In genomic region chr17:12415031-12415735, GRCm38 (mm10) we compare ENCODE assay signal across 10 mouse cellular contexts. TPM values are rescaled to one million over a fixed set of nuclear protein-coding genes. Genes with fewer than 3 reads are reported as not detected.
DNase-seq lines count a peak whose midpoint lies in the region; ATAC-seq and TF ChIP-seq lines count a peak whose summit lies in the region.
"Had no signal": no experiment of that assay in that cellular context is flagged by ENCODE, and none has a peak within 500 bp of the region (broad histone marks: within the 10 kb centered on the region; RNA-seq: fewer than 3 reads in every experiment).

No protein-coding gene starts in this region.

- no peaks in the 10 kb centered on the region for H3K9me3 ChIP-seq in forebrain, postnatal 0 days (ENCODE audit: low read length)
- no peaks in the 10 kb centered on the region for H3K9me3 ChIP-seq in forebrain, embryonic 13.5 days (replicated peaks)
- H3K9me3 ChIP-seq in neural tube, embryonic 15.5 days (replicated peaks) = no peaks in the 10 kb centered on the region
- H3K9me3 ChIP-seq in limb, embryonic 13.5 days = no peaks in the 10 kb centered on the region

- no peaks in the 10 kb centered on the region for H3K27me3 ChIP-seq in forebrain, postnatal 0 days (ENCODE audit: insufficient read depth, low read length)
- H3K27me3 ChIP-seq in forebrain, embryonic 13.5 days = no peaks in the 10 kb centered on the region
- H3K27me3 ChIP-seq in neural tube, embryonic 15.5 days (replicated peaks) = no peaks in the 10 kb centered on the region
- no peaks in the 10 kb centered on the region for H3K27me3 ChIP-seq in limb, embryonic 13.5 days

- 0 out of 2 replicates have a peak, but pooled peaks have one; percentile 12 for ATAC-seq in forebrain, postnatal 0 days
- ATAC-seq in forebrain, embryonic 13.5 days = no peak
- ATAC-seq in neural tube, embryonic 15.5 days (ENCODE audit: low FRiP score) = no peak
- peak; percentile 53 for ATAC-seq in limb, embryonic 13.5 days (ENCODE audit: low FRiP score, low read depth)

- no peak for DNase-seq in forebrain, postnatal 0 days
- peak; percentile 48 for DNase-seq in neural tube, embryonic 10.5 days (ENCODE audit: extremely low spot score, low spot score)
- no peak for DNase-seq in frontal cortex, postnatal 14 days (ENCODE audit: low spot score in 2 of 2)
- DNase-seq in cerebellum, postnatal 10 days = no peak
- DNase-seq in layer of hippocampus, adult 9-10 months (ENCODE audit: low spot score) = no peak
- DNase-seq: thymus, postnatal 4 days had no signal

- no peaks in the 10 kb centered on the region for H3K4me1 ChIP-seq in forebrain, postnatal 0 days (ENCODE audit: insufficient read depth)
- H3K4me1 ChIP-seq in forebrain, embryonic 13.5 days = no peaks in the 10 kb centered on the region
- peaks cover 8% of the 10 kb centered on the region; the same call in 1 of the 2 replicates for H3K4me1 ChIP-seq in neural tube, embryonic 15.5 days
- peaks cover 34% of the 10 kb centered on the region for H3K4me1 ChIP-seq in limb, embryonic 13.5 days

- no peak overlapping the region for H3K4me2 ChIP-seq in forebrain, postnatal 0 days (ENCODE audit: low read depth)
- H3K4me2 ChIP-seq in forebrain, embryonic 13.5 days = no peak overlapping the region
- no peak overlapping the region for H3K4me2 ChIP-seq in neural tube, embryonic 15.5 days
- H3K4me2 ChIP-seq in limb, embryonic 13.5 days (replicated peaks) = no peak overlapping the region

- 53% methylated on average over 15 of the region's 15 CpGs for WGBS in forebrain, postnatal 0 days
- 56% methylated on average over 15 of the region's 15 CpGs for WGBS in forebrain, embryonic 13.5 days
- WGBS in neural tube, embryonic 15.5 days = 64% methylated on average over 15 of the region's 15 CpGs
- 30% methylated on average over 15 of the region's 15 CpGs for WGBS in limb, embryonic 13.5 days

- TF ChIP-seq CTCF in forebrain, postnatal 0 days (IDR thresholded peaks at IDR 0.05; ENCODE audit: low read depth) = no peak

- no peak overlapping the region for H3K9ac ChIP-seq in forebrain, postnatal 0 days
- no peak overlapping the region for H3K9ac ChIP-seq in forebrain, embryonic 13.5 days
- no peak overlapping the region for H3K9ac ChIP-seq in neural tube, embryonic 15.5 days (replicated peaks)
- H3K9ac ChIP-seq in limb, embryonic 13.5 days = 0 out of 2 replicates have a peak overlapping the region, but pooled peaks have one; percentile 31

- no peaks in the 10 kb centered on the region for H3K36me3 ChIP-seq in forebrain, postnatal 0 days (ENCODE audit: insufficient read depth)
- no peaks in the 10 kb centered on the region for H3K36me3 ChIP-seq in forebrain, embryonic 13.5 days (ENCODE audit: poor library complexity, severe bottlenecking)
- H3K36me3 ChIP-seq in neural tube, embryonic 15.5 days = no peaks in the 10 kb centered on the region
- H3K36me3 ChIP-seq in limb, embryonic 13.5 days = no peaks in the 10 kb centered on the region

- no peak overlapping the region for H3K4me3 ChIP-seq in forebrain, postnatal 0 days (ENCODE audit: low read depth, low read length)
- no peak overlapping the region for H3K4me3 ChIP-seq in forebrain, embryonic 13.5 days
- H3K4me3 ChIP-seq in neural tube, embryonic 15.5 days (replicated peaks) = no peak overlapping the region
- H3K4me3 ChIP-seq in limb, embryonic 13.5 days = no peak overlapping the region

- H3K27ac ChIP-seq in forebrain, postnatal 0 days (ENCODE audit: low read depth, low read length) = no peak overlapping the region
- H3K27ac ChIP-seq in forebrain, embryonic 13.5 days = no peak overlapping the region
- H3K27ac ChIP-seq in neural tube, embryonic 15.5 days (replicated peaks) = no peak overlapping the region
- H3K27ac ChIP-seq in limb, embryonic 13.5 days = peak overlapping the region; percentile 73

RNA-seq across cellular contexts. Expression of gene Plg, which starts 36.8 kb away (rescaled TPM):
- total RNA-seq in forebrain, postnatal 0 days (2014; rRNA removed) = not detected in 2 replicates
- polyA plus RNA-seq in forebrain, postnatal 0 days (2015; fragmentation: Nextera tagmentation; extraction: Ambion mirVana) = 0.19 TPM in 1 of 2 replicates, not detected in the other
- polyA plus RNA-seq in forebrain, embryonic 13.5 days (2015; fragmentation: Nextera tagmentation; extraction: Ambion mirVana) = 0.10 and 0.40 TPM in 2 replicates
- polyA plus RNA-seq in neural tube, embryonic 15.5 days (2015; fragmentation: Nextera tagmentation; extraction: Ambion mirVana) = 0.10 and 0.49 TPM in 2 replicates
- polyA plus RNA-seq in limb, embryonic 13.5 days (2015; fragmentation: Nextera tagmentation; extraction: Ambion mirVana) = 0.08 and 0.43 TPM in 2 replicates
- total RNA-seq: neutrophil, adult 5-6 weeks had no signal

Comparison
In these comparisons a context has a peak if more than half of its experiments do, and no peak if none do; other contexts are left out.
1. ATAC-seq: peak in forebrain, postnatal 0 days (single experiment) and limb, embryonic 13.5 days (single experiment); none in forebrain, embryonic 13.5 days (single experiment) and neural tube, embryonic 15.5 days (single experiment).